Mouse (Mus musculus): Measurements from ENCODE around the gene Gorab.

Gorab gene

DNA sequence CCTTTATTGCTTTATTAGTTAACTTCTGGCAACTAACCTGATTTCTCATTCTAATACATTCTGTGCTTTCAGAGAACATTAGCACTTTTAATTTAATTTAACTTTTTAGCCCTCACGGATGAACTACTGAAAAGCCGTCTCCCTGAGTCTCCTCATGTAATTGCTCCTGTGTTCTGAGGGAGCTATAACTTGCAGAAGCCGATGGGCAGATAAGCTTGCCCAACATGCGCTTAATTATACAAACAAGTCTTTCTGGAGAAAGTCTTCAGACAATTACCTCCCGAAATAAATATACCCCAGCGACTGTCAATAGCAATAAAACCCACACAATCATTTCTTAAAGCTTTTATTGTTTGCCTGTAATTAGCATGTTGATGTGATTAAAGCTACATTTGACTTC lies 45.7 kb downstream of the Gorab start:
- DNase-seq (ENCODE audit: low read depth, low spot score): no peak

DNA sequence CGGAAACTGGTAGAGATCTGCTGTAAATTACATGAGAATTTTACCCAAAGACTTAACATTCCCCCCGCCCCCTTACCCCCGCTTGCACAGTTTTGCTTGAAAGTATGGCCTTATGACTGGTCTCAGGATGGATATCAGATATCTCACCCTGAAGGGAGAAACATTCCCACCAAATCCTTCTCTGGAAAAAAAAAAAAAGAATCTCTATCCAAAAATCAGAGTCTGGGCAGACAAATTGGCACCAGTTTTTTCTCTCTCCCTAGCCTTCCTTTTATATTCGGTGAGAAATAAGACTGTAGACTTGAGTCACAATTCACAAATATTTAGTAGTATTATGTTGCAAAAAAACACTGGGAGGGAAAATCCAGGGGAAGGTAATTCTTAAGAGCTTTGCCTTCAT lies 47.3 kb downstream of the Gorab start:
- DNase-seq (ENCODE audit: low read depth, low spot score): no peak

DNA sequence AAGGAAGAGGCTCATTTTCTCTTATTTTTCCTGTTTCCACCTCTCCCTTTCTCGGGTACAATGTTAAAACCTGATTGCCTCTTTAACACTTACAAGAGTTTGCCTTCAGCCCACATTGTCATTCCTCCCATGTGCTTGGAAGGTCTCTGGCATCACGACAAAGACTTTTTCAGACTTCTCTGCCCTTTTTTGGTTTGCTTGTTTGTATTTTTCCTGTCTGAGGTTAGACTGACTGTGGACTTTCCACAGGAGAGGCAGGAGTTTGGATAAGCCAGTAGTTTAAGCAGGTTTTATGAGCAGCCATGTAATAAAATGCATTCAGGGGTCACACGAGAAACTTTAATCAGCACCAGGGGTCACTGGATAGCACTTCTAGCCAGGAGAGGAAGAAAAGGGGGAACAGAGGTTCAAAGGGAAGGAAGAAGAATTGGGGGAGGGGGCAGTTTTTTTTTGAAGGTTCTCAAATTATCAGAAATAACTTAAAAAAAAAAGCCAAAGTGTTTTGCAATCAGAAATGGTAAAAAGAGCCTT lies 47.8 kb downstream of the Gorab start:
- DNase-seq (ENCODE audit: low read depth, low spot score): no peak

DNA sequence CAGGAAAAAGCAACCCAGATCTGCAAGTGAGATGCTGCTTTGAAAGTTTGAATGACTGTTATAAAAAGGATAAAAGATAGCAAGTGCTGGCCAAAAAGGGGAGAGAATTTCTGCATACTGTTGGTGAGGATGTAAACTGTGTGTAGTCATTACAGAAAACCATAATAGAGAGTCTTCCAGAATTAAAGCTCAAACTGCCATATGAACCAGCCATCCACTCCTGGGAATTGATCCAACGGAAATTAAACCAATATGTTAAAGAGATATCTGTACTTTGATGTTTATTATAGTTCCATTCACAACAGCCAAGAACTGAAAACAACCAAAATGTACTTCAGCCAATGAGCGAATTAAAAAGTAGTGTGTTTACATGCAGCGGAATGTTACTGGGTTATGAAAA lies 52.5 kb downstream of the Gorab start:
- DNase-seq (ENCODE audit: low read depth, low spot score): no peak

DNA sequence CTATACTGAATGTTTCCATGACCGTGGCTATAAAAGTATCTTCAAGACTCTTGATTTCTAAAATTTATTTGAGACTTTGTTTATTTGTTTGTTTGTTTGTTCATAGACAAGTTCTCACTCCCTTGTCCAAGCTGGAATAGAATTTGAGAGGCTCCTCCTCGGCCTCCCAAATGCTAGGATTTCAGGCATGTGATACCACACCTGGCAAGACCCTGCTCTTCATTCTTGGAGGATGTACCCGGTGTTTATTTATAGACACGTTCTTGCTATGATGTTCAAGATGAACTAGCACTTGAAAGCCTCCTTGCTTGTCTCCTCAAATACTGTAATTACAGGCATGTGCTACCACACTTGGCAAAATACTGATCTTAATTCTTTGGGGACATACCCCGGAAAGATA lies 57.9 kb downstream of the Gorab start:
- no peak for DNase-seq (ENCODE audit: low read depth, low spot score)

DNA sequence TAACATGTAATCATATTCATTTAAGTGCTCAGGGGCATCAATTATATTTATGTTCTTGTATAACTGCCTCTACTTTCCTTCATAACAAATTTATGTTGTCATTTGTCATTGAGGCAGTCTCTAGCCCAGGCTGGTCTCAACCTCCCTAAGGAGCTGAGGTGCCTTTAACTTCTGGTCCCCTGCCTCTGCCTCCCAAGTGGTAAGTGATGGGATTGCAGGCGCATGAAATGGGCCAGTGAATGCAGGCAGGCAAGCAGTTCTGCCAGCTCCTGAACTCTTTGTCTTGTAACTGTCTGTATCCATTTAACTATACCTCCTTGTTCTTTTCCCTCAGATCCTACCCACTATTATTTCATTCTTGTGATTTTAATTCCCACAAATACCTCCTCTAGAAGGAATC lies 58.5 kb downstream of the Gorab start:
- no peak for DNase-seq (ENCODE audit: low read depth, low spot score)

DNA sequence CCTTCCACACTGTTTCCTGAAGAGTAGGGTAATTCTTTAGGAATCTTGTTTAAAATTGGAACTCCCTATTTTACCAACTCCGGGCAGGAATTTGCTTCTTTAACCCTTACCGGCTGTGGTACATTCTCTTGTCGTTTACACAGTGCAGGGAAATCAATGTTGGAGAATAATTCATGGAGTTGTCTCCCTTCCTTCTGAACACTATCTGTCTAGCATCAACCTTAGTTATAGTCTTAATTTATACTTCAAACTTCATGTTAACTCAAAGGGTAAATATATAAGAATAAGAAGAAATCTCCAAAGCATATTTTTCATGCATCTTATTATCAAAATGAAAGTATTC lies 64.3 kb downstream of the Gorab start:
- DNase-seq (ENCODE audit: low read depth, low spot score): no peak

DNA sequence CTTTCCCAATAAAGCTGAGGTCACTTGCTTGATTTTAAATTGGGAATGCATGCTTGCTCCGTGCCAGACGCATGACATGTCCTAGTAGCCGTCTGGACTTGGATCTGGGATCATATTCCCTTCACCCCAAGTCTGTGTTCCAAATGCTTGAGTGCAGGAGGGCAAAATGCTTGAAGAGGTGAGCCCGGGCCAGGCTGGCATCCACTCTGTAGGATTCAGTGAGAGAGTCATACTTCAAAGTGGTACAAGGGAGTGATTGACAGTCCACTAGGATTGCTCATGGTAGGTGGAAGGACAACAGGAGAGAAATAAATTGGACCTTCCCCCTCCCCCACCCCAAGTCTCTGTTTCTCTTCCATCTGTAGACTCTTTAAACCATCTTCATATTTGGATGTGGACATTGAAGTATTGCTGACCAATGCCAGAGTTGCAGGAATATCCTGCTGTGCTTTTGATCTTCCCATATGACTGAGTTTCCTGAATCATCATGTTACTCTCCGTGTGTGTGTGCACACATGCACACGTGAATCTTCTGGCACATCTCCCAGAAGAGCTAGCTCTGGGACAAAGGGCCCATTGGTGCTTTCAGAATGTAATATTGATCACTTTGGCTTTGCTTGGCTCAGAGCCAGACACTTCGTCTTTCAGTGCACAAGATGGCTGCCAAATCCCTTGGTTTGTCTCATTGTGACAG lies 64.8 kb downstream of the Gorab start:
- DNase-seq (ENCODE audit: low read depth, low spot score): no peak

DNA sequence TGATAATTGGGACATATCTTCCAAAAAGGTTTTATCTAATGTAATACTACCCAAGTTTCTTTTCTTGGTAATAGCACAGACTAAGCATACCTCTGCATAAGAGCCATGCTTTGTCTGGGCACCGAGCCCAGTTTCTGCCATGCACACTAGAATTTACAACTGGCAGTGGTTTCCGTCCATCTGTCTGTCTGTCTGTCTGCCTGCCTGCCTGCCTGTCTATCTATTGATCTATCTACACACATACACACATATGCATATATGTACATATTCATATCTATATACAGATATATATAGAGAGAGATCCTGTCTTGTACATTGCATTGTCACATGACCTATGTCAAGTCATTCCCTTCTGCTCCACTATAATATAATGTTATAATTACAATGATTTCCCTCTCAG lies 65.6 kb downstream of the Gorab start:
- DNase-seq (ENCODE audit: low read depth, low spot score): no peak

Measured in CD4-positive helper T cell, adult 2 months (primary cell).